Mouse (Mus musculus) lung, postnatal 14 days (tissue): ENCODE data around the gene St7l.

Experiments used
- DNase-seq: peaks from one replicate; pipeline ENCODE4 v3.0.0; 2021

Gene St7l

DNA sequence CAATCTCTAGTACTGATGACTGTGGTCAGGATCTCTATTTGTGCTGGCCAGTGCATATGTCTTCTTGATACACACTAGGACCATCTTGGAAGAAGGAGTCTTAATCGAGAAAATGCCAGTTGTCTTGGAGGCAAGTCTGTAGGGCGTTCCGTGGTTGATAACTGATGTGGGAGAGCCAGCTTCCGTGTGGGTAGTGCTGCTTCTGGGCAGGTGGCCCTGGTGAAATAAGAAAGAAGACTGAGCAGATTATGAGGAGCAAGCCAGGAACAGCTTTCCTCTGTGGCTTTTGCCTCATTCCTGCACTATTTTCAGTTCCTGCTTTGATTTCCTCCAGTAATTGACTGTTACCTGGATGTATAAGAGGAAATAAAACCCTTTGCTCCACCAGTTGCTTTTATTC is 41.6 kb downstream of the St7l start:
- no peak for DNase-seq

GRCm38 (mm10) chr3:104906007-104906406 is 42.2 kb downstream of the St7l start:
- no peak for DNase-seq

DNA sequence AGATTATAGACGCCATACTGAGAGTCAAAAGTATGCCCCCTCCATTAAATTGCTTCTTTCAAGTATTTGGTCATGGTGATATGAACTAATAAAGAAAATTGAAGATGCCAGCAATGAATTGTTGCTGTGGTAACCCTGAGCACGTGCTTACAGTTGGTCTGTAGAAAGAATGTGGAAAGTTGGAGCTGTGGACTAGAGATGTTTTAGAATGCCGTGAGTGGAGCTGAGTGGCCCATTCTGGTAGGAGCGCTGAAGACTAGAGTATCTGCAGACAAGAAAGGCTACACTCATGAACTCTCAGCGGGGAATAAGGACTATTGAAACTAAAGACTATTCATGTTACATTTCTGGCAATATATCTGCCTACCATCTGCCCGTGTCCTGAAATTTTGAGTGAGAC is 45.4 kb downstream of the St7l start:
- DNase-seq = no peak

GRCm38 (mm10) chr3:104914986-104915385 is 51.2 kb downstream of the St7l start:
- no peak for DNase-seq

DNA sequence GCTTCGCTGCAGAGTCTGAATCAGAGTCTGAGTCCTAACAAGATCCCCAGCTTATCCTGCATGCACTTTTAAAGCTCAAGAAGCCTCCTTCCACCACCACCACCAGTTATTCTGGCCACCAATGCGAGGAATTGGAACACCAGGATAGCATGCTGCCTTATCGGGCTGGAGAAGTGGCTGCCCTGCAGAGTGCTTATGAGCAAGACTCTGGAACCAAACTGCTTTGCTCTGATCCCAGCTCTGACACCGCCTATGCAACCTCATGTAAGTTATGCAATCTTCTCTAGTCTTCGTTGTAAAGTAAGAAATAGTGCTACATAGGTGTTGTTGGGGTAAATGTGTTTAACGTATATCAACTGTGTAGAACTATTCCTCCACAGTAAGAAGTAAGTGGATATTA is 65.6 kb downstream of the St7l start:
- DNase-seq = no peak

- DNase-seq = no peak
Measured at GRCm38 (mm10) chr3:104937728-104938305, 74.0 kb downstream of the St7l start.

DNA sequence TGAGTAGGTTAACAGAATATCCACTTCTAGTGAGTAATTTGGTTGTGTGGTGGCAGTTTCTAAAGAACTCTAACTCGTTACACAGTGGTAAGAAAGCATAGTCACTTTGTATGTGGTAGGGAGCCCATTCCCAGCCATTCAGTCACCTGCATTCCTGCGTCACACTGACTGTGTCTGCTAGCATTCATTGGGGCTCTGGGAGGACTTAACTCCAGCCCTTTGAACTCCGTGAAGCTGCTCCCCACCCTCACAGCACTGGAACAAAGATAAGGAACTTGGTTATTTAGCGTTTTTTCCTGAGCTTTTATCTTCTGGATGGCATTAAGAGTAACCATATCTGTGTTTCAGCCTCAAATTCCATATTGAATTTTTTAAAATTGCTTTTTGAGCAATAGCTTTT is 74.5 kb downstream of the St7l start:
- DNase-seq = no peak

DNA sequence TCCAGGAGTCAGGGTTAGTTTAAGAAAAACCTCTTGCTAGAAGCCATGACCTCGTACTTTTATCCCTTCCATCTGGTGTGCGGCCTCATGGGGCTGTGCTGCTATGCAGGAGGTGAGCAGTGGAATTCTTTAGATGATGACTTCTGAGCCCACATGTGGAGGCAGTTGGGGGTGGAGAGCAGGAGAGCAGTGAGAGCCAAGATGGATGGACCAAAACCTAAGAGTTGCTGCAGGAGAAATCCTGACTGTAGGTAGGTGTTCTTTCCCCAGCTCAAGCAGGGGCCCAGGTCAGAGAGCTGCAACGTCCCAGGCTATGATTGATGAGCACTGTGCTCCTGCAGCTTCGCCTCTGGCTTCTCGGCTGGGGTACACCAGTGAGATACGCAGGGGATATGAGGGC is 76.9 kb downstream of the St7l start:
- DNase-seq = no peak

- DNase-seq = no peak
Measured at GRCm38 (mm10) chr3:104942682-104943081, 78.9 kb downstream of the St7l start.

DNA sequence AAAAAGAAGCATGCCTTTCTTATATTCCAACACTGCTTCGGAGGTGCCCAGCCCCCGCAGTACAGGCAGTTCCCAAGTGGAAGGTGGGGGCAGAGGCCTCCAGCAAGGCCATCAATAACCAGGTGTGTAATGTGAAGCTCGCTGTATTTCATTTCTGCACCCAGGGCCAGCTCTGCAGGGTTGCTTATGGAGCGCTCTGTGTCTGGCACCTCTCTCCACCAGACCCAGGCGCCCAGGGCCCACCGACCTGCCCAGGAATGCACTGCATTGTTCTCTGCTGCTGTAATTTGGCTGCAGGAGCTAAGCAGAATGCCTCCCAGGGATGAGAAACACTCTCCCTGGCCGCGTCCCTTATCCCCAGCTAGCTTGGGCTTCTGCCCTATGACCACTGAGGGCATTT is 79.5 kb downstream of the St7l start:
- no peak for DNase-seq

GRCm38 (mm10) chr3:104944894-104945293 is 81.1 kb downstream of the St7l start:
- no peak for DNase-seq

GRCm38 (mm10) chr3:104950926-104951325 is 87.1 kb downstream of the St7l start:
- DNase-seq = no peak

DNA sequence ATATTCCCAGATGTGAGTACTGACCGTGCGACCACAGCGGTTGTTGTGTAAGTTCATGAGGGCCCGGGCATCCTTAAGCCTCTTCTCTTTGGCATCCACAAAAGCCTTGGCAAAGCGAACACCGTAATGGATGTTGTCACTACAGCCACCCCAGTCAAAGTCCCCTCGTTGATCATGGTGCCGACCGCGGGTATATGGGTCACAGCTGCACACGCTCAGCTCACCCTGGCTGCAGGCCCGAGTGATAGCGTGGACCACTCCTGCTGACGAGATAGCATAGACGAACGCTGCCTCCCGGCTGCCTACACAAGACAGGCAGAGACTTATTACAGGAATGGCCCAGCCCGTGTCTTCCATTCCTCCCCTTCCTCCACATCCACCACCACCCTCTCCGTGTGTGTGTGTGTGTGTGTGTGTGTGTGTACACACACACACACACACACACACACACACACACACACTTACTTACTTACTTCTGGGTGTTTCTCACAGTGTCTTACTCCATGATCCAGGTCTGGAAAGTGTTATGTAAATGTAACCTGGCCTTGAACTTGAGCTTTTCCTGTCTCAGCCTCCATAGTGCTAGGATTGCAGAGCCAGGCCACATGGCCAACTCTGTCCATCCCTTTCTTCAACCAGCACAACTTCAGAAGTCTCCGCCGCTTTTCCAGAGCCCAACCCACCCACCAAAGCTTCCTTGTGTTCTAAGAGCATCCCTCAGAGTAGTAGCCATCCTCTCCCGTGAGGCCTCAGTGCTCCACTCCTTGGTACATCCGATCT is 89.3 kb downstream of the St7l start:
- no peak for DNase-seq

DNA sequence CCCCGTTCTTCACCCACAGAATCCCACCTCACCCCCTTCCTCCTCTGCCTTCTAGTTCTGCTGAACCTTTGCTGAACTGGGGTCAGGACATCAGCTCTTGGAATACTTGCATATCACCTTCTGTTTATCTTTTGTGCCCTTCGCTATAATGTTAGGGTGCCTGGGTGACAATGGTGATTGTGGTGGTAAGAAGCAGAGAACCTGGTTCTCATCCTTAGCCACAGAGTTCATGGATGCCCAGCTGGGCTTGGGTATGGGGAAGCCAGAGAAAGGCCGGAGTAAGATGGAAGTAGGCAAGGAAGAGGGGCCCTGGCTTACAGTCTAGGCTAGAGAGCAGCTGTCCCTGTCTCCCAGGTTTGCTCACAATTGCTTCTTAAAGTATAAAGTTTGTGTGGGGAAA is 90.3 kb downstream of the St7l start:
- DNase-seq = no peak

DNA sequence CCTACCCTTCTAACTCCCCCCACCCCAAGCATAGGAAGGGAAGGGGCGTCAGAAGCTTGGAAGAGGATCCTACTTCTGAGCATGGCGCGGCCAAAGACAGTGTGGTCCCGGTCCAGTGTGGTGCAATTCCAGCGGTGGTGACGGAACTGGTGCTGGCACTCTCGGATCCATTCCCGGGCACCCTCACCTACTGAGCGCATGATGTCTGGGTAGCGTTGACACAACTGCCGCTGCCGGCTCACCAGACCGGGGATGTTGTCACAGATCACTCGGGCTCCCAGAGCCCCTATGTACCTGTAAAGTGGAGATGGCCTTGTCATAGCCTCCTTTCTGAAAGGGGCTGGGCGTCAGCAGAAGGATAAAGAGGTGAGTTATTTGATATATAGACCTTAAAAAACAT is 90.7 kb downstream of the St7l start:
- DNase-seq = no peak

DNA sequence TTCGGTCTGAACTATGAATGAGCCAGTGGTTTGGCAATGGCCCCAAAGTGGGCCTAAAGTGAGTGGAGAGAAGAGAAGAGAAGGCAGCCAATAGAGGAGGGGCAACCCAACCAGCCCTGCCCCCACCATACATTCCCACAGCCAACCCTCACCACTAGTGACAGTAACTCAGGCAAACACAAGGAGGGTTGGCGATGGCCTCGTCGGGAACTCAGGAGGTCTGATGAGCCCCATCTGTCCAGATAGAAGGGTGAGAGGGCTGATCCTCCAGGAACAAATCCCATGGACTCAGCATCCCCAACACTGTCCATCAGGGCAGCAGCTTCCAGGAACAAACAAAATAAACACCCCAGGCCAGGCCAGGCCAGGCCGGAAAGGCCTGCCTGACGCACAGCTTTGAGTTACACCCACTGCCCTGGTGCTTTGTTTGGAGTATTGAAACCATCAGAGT is 92.4 kb downstream of the St7l start:
- DNase-seq = peak; percentile 61

GRCm38 (mm10) chr3:104960026-104961000 is 96.5 kb downstream of the St7l start:
- DNase-seq = no peak

GRCm38 (mm10) chr3:104961066-104962059 is 97.6 kb downstream of the St7l start, which contains the start of gene Wnt2b:
Wnt2b (minus strand) TSS chr3:104961921.
- DNase-seq = peak; percentile 23

DNA sequence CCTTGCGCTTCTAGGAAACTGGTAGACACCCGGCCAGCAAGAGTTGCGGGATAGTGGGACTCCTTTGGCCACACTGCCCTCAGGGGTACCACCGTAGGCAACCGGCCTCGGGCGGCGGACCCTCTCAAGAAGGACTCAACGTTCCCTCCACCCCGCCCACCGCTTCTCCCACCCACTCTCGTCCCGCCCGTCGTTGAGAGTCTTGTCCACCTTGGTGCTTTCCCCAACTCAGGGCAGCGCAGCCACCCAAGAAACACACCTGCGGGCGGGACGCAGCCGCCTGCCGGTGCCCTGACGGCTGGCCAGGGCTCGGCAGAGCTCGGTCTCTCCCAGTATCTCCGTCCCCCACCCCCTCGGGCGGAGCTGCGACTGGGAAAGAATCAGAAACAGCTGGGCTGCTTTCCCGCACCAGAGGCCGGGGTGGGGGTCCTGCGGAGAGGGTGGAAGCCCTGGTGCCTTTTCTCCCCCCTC is 98.4 kb downstream of the St7l start:
- DNase-seq = peak; percentile 44

DNA sequence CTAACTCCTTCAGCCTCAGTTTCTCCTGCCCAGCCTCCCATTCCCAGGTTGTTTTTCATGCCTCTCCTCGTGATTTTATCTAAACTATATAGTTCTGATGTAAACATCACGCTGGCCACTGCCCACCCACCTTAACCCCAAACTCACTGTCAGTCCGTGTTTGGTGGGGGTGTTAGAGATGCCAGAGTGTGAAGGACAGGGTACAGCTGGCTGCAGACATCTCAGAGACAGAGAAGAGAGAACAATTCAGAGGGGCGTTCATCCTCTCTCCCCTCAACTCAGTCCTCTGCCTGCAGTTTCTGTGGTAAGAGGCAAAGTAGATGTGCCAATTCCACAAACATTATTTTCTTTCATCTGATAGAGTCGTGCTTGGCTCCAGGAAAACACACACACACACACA is 99.1 kb downstream of the St7l start:
- DNase-seq = no peak

DNA sequence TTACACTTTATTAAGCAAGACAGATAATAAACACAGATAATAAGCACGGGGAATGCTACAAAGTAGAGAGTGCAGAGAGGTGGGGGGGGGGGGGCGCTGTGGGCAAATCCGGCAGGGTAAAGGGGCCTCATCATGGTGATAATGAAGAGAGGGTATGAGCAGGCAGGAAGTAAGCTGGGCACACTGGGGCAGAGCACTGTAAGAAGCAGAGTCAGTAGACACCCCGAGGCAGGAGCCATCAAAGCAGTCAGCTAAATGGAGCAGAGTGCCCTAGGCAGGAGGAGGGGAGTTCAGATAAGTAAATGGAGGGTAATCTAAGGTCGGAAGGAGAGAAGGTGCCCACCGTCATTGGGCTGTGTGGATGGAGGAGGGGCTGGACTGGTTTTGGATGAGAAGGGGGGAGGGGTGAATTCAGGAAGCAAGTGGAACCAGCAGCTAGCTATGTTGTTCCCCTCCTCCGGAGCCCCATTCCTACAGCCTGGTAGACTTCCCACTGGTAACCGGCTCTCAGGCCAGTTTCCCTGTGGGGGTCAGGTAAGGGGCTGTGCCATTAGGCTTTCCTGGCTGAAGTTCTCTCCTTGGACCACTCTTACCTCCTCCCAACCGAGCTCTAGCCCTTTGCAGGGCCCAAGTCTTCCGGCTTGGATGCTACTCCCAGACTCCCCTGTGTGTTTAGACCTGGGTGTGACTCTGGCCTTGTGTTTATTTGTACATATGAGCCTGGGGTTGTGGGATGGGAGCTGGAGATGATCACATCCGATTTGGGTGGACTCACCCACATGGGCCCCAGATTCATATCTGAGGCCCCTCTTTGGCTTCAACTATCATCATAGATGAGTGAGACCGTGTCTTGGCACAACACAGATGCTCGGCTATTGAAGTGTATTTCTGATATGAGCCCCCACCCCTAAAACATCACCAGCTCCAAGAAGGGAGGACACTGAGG is 99.8 kb downstream of the St7l start:
- no peak for DNase-seq
